Mouse (Mus musculus): ENCODE measurements around the gene Pitpna. TPM values are rescaled to one million over a fixed set of nuclear protein-coding genes. Genes with fewer than 3 reads are reported as not detected.

Gene Pitpna
- total RNA-seq, 2 experiments from 2014 or later, result 315 to 349 TPM

GRCm38 (mm10) chr11:75674875-75675274 is 87.0 kb downstream of the Pitpna start:
- intact Hi-C loops (cut with DNase I), result loop anchor here (5.0 kb wide), 1 partner anchor 43 kb away; the partner anchor contains the start of gene Inpp5k
- no peak for DNase-seq (ENCODE audit: low spot score in 2 of 2)

GRCm38 (mm10) chr11:75677881-75678746 is 90.2 kb downstream of the Pitpna start:
- intact Hi-C loops (cut with DNase I), result loop anchor here (5.0 kb wide), 1 partner anchor 46 kb away; the partner anchor contains the start of gene Inpp5k

More at GRCm38 (mm10) chr11:75677881-75678746, 90.2 kb downstream of the Pitpna start:
- no peak for DNase-seq (ENCODE audit: low spot score in 2 of 2)

Small RNA genes within 50 kb of the gene (microRNA-seq; reads per million reads assigned to microRNA genes)
- not detected for gene Mir3971

Other genes with a start within 250 kb of the Pitpna start
- 10 to 100 TPM; 44.0 to 47.1 TPM for gene Rpa1, start 239.8 kb upstream of the Pitpna start, total RNA-seq (2021)
- 10 to 100 TPM; 13.2 to 16.4 TPM for gene Smyd4, start 239.7 kb upstream of the Pitpna start, total RNA-seq (2021)
- gene Serpinf1, start 165.4 kb upstream of the Pitpna start, total RNA-seq (2021), result 10 to 100 TPM; 13.9 to 18.7 TPM
- gene Serpinf2, start 148.5 kb upstream of the Pitpna start, total RNA-seq (2021), result under 1 TPM in 1 of 2 experiments, not detected in 1; 0.22 TPM
- 10 to 100 TPM; 20.1 to 20.4 TPM for gene Wdr81, start 133.4 kb upstream of the Pitpna start, total RNA-seq (2021)
- gene Tlcd2, start 126.4 kb upstream of the Pitpna start, total RNA-seq (2021), result under 1 TPM in 1 of 2 experiments, not detected in 1; 0.47 TPM
- gene Prpf8, start 101.3 kb upstream of the Pitpna start, total RNA-seq (2021), result 100 to 1,000 TPM; 127 to 138 TPM
- gene Rilp, start 78.0 kb upstream of the Pitpna start, total RNA-seq (2021), result 1 to 10 TPM; 1.9 to 2.3 TPM
- 1 to 10 TPM; 1.2 to 1.8 TPM for gene Scarf1, start 74.6 kb upstream of the Pitpna start, total RNA-seq (2021)
- gene Slc43a2, start 56.4 kb upstream of the Pitpna start, total RNA-seq (2021), result 10 to 100 TPM; 51.1 to 63.1 TPM
- gene Inpp5k, start 42.9 kb downstream of the Pitpna start, total RNA-seq (2021), result 10 to 100 TPM; 39.1 to 43.1 TPM
- 10 to 100 TPM; 18.0 to 20.7 TPM for gene Myo1c, start 62.4 kb downstream of the Pitpna start, total RNA-seq (2021)
- gene Crk, start 91.2 kb downstream of the Pitpna start, total RNA-seq (2021), result 100 to 1,000 TPM; 130 to 133 TPM
- 100 to 1,000 TPM; 954 to 971 TPM for gene Ywhae, start 144.8 kb downstream of the Pitpna start, total RNA-seq (2021)
- 10 to 100 TPM; 14.7 to 25.3 TPM for gene Doc2b, start 208.0 kb downstream of the Pitpna start, total RNA-seq (2021)

Measured in left cerebral cortex, postnatal 36 days (tissue).